Comparison of ENCODE assay signal across 8 mouse cellular contexts in the genomic region with DNA sequence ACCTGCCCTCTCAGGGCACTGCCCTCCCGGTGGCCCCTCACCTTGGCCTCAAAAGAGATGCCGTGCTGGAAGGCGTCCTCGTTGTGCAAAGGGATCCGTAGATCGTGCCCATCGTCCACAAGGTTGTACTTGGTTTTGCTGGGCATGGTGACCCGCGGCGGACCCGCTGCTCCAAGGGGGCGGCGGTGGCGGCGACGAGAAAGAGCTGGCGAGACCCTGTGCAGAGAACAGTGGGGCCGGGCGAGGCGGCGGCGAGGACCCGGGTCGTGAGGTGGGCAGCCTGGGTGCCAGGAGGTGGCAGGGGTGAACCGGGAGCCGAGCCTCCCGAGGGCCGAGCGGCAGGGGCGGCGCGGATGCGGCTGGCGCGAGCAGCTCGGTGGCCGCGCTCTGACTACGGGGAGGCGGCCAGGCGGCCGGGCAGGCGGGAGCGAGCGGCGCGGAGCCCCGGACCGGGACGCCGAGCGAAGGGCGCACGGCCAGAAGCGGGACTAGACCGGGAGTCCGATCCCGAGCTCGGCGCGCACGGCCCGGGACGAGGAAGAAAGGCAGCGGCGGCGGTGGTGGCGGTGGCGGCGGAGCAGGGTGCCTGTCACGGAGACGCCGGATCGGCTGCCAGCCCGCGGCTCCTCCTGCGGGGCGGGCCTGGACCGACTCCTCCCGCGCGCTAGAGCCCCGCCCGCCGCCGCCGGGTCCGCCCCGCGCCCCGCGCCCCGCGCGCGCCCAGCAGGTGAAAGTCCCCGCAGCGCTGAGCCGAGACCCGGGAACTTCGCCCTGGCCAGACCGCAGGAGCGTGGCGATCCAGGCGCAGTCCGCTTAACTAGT. TPM values are rescaled to one million over a fixed set of nuclear protein-coding genes. Genes with fewer than 3 reads are reported as not detected.
DNase-seq lines count a peak whose midpoint lies in the region; ATAC-seq and TF ChIP-seq lines count a peak whose summit lies in the region.

A gene (minus strand): TSS at position 643 of the 822 bp plus-strand sequence.

- H3K27me3 ChIP-seq in forebrain, embryonic 10.5 days (ENCODE audit: poor library complexity, severe bottlenecking), result peaks cover 22% of the 10 kb centered on the region
- H3K27me3 ChIP-seq in heart, embryonic 14.5 days (ENCODE audit: control insufficient read depth, insufficient read depth, low read length), result no peaks in the 10 kb centered on the region
- no peaks in the 10 kb centered on the region for H3K27me3 ChIP-seq in liver, adult 2 months (ENCODE audit: control insufficient read depth, insufficient read depth, low read length)
- H3K27me3 ChIP-seq in midbrain, postnatal 0 days (ENCODE audit: insufficient read depth, low read length), result no peaks in the 10 kb centered on the region

- peak within 1 kb of the TSS; percentile 86 for H3K27ac ChIP-seq in forebrain, embryonic 10.5 days
- H3K27ac ChIP-seq in heart, embryonic 14.5 days (replicated peaks in 1 of 2; ENCODE audit: control insufficient read depth in 1 of 2, insufficient read depth in 1 of 2, low read depth in 2 of 2, low read length in 2 of 2), result peak within 1 kb of the TSS; percentile 11 to 63; a peak in 2 of 4 replicates
- peak within 1 kb of the TSS; percentile 90 for H3K27ac ChIP-seq in liver, adult 2 months (replicated peaks; ENCODE audit: insufficient read depth, low read depth, low read length)
- H3K27ac ChIP-seq in midbrain, postnatal 0 days (ENCODE audit: low read depth, low read length), result peak within 1 kb of the TSS; percentile 38

- peak; percentile 63 for TF ChIP-seq POLR2A in liver, adult 2 months (IDR thresholded peaks at IDR 0.05; ENCODE audit: extremely low read depth, insufficient read depth, low read length)

- peak within 1 kb of the TSS; percentile 95 for H3K9ac ChIP-seq in heart, embryonic 14.5 days (ENCODE audit: low read length)
- peak within 1 kb of the TSS; percentile 95 for H3K9ac ChIP-seq in liver, adult 2 months (ENCODE audit: low read depth, low read length)
- H3K9ac ChIP-seq in midbrain, postnatal 0 days (replicated peaks; ENCODE audit: low read length, poor library complexity, severe bottlenecking), result peak within 1 kb of the TSS; percentile 74

- peaks cover 4% of the 10 kb centered on the region; the same call in 1 of the 2 replicates for H3K9me3 ChIP-seq in forebrain, embryonic 10.5 days
- peaks cover 9% of the 10 kb centered on the region for H3K9me3 ChIP-seq in heart, embryonic 14.5 days (ENCODE audit: control insufficient read depth, low read length)
- no peaks in the 10 kb centered on the region for H3K9me3 ChIP-seq in midbrain, postnatal 0 days (ENCODE audit: low read length)

- DNase-seq in CD4-positive, CD25-positive, alpha-beta regulatory T cell, adult 2 months (ENCODE audit: low read depth, low spot score), result peak; percentile 36
- DNase-seq in forebrain, embryonic 10.5 days (ENCODE audit: extremely low spot score, low spot score), result peak; percentile 71
- DNase-seq in kidney, postnatal 10 days, result peak; percentile 92
- peak; percentile 82 for DNase-seq in liver, adult 2 months (ENCODE audit: extremely low read depth, low read depth, low spot score)
- peak; percentile 71 for DNase-seq in midbrain, postnatal 0 days (ENCODE audit: low spot score)
- DNase-seq in spleen, postnatal 10 days (ENCODE audit: low spot score in 2 of 2), result peak; percentile 83 to 86

- peaks cover 9% of the 10 kb centered on the region for H3K79me2 ChIP-seq in liver, adult 2 months (ENCODE audit: control insufficient read depth, insufficient read depth, low read length)

- WGBS in forebrain, embryonic 10.5 days, result under 1% methylated on average over 90 of the region's 106 CpGs
- whole genome bisulfite sequencing in heart, embryonic 14.5 days, result under 1% methylated on average over 81 of the region's 106 CpGs
- under 1% methylated on average over 99 of the region's 106 CpGs for WGBS in liver, adult 2 months
- 1% methylated on average over 79 of the region's 106 CpGs for WGBS in midbrain, postnatal 0 days

- peak within 1 kb of the TSS; percentile 71 for H3K4me3 ChIP-seq in forebrain, embryonic 10.5 days
- H3K4me3 ChIP-seq in heart, embryonic 14.5 days (ENCODE audit: control insufficient read depth in 1 of 2, insufficient read depth in 1 of 2, low read depth in 1 of 2, low read length in 2 of 2), result peak within 1 kb of the TSS; percentile 77 to 79
- peak within 1 kb of the TSS; percentile 54 for H3K4me3 ChIP-seq in liver, adult 2 months (ENCODE audit: insufficient read depth, low read depth, low read length)
- peak within 1 kb of the TSS; percentile 88 for H3K4me3 ChIP-seq in midbrain, postnatal 0 days (ENCODE audit: low read depth, low read length)

- peaks cover 30% of the 10 kb centered on the region for H3K4me1 ChIP-seq in forebrain, embryonic 10.5 days
- peaks cover 2 to 21% of the 10 kb centered on the region in 2 experiments; a peak in 3 of 4 replicates for H3K4me1 ChIP-seq in heart, embryonic 14.5 days (ENCODE audit: control insufficient read depth in 2 of 2, insufficient read depth in 2 of 2, low read length in 2 of 2)
- H3K4me1 ChIP-seq in liver, adult 2 months (ENCODE audit: control insufficient read depth, insufficient read depth, low read length), result peaks cover 6% of the 10 kb centered on the region
- H3K4me1 ChIP-seq in midbrain, postnatal 0 days (ENCODE audit: insufficient read depth, low read length), result peaks cover 7% of the 10 kb centered on the region; the same call in 1 of the 2 replicates

- H3K36me3 ChIP-seq in forebrain, embryonic 10.5 days (replicated peaks), result peaks cover 21% of the 10 kb centered on the region
- H3K36me3 ChIP-seq in heart, embryonic 14.5 days (ENCODE audit: control insufficient read depth, insufficient read depth, low read length), result peaks cover 12% of the 10 kb centered on the region
- no peaks in the 10 kb centered on the region for H3K36me3 ChIP-seq in liver, adult 2 months (ENCODE audit: control insufficient read depth, insufficient read depth, low read length)
- no peaks in the 10 kb centered on the region for H3K36me3 ChIP-seq in midbrain, postnatal 0 days (ENCODE audit: insufficient read depth, low read length)

- H3K4me2 ChIP-seq in heart, embryonic 14.5 days (ENCODE audit: low read length), result peak within 1 kb of the TSS; percentile 93
- peak within 1 kb of the TSS; percentile 81 for H3K4me2 ChIP-seq in midbrain, postnatal 0 days (ENCODE audit: low read depth, low read length, poor library complexity, severe bottlenecking)

- peak; percentile 5; the same call in 1 of the 2 replicates for TF ChIP-seq CTCF in liver, adult 2 months (IDR thresholded peaks at IDR 0.05; ENCODE audit: low read depth, low read length)
- no peak for TF ChIP-seq CTCF in midbrain, postnatal 0 days (IDR thresholded peaks at IDR 0.05)

- no peak for ATAC-seq in CD4-positive, CD25-positive, alpha-beta regulatory T cell, adult 4 months
- ATAC-seq in heart, embryonic 14.5 days (ENCODE audit: insufficient number of reproducible peaks, insufficient read depth, low FRiP score, low read depth), result peak; percentile 88
- ATAC-seq in midbrain, postnatal 0 days (ENCODE audit: low FRiP score), result peak; percentile 84

RNA-seq across cellular contexts. Expression of the gene that starts here (rescaled TPM):
- polyA plus RNA-seq in CD4-positive, CD25-positive, alpha-beta regulatory T cell, adult 4 months (2017; shearing (Covaris generic)), result under 1 TPM; 0.19 to 0.29 TPM
- 9.8 and 10.5 TPM in 2 replicates for polyA plus RNA-seq in forebrain, embryonic 10.5 days (2016; fragmentation: Nextera tagmentation; extraction: Ambion mirVana)
- polyA plus RNA-seq in heart, embryonic 14.5 days (2014; fragmentation: Nextera tagmentation; extraction: Ambion mirVana), result 18.3 and 18.5 TPM in 2 replicates
- total RNA-seq in liver, adult 2 months (2014; rRNA removed), result 1.8 and 3.2 TPM in 2 replicates
- polyA plus RNA-seq in liver, adult 2 months (2012; rRNA removed), result 3.1 and 6.7 TPM in 2 replicates
- total RNA-seq in midbrain, postnatal 0 days (2014; rRNA removed), result 8.8 and 24.0 TPM in 2 replicates
- 12.3 and 18.4 TPM in 2 replicates for polyA plus RNA-seq in midbrain, postnatal 0 days (2015; fragmentation: Nextera tagmentation; extraction: Ambion mirVana)

Comparison
In these comparisons a context has a peak if more than half of its experiments do, and no peak if none do; other contexts are left out.
1. DNase-seq: peak in every context shown above with its lines; median percentile 92 in kidney, postnatal 10 days; 84 in spleen, postnatal 10 days; 82 in liver, adult 2 months; 71 in forebrain, embryonic 10.5 days; 71 in midbrain, postnatal 0 days; 36 in CD4-positive, CD25-positive, alpha-beta regulatory T cell, adult 2 months.
2. H3K27ac ChIP-seq: peak in every context shown above with its lines; median percentile 90 in liver, adult 2 months; 86 in forebrain, embryonic 10.5 days; 38 in midbrain, postnatal 0 days; 37 in heart, embryonic 14.5 days.